Mouse (Mus musculus) hindlimb bud, embryonic 11.5 days (tissue): ENCODE measurements around the gene Abcc12.

Experiments used
- DNase-seq: peaks from one replicate; pipeline ENCODE4 v3.0.0-alpha.2; 2012; ENCODE audit warnings: low read depth, low spot score; ENCODE audit errors: extremely low spot score

The Abcc12 gene

GRCm38 (mm10) chr8:86580458-86580857 is at the start of gene Abcc12:
Gene Abcc12, minus strand, starts transcription at chr8:86580686.
- DNase-seq, result no peak

DNA sequence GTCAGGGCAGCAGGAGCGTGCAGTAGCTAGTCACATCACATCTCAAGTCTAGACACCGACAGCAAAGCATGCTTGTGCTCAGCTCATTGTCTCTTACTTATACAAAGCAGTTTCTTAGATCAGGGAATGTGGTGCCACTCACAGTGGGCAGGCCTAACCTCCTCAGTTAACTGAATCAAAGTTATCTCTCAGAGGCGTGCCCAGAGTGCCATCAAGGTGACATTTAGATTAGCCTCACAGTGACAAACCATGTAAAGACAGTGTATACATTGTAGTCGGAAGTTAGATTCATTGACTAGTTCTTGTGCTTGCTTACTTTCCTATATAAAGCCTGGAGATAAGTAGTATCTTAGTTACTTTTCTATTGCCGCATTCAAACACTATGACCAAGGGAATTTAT is 49.7 kb upstream of the Abcc12 start:
- no peak for DNase-seq

DNA sequence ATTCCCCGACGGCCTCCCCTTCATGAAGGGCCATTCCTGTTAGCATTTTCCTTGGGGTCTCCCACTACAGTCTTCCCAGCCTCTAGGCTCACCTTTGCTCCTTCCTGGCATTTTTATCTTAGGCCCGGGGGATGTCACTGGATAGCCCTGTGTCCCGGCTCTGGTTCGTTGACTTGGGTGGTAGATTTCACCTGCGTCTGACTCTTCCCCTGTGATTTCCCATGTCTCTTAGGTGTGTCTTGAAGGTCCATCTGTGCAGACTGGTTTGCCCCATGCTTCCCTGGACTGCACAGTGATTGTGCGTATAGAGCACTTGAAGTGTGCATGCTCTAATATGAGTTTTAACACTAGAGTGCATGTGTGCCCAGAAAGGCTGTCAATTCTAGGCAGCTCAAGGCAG is 44.4 kb upstream of the Abcc12 start:
- DNase-seq, result no peak

DNA sequence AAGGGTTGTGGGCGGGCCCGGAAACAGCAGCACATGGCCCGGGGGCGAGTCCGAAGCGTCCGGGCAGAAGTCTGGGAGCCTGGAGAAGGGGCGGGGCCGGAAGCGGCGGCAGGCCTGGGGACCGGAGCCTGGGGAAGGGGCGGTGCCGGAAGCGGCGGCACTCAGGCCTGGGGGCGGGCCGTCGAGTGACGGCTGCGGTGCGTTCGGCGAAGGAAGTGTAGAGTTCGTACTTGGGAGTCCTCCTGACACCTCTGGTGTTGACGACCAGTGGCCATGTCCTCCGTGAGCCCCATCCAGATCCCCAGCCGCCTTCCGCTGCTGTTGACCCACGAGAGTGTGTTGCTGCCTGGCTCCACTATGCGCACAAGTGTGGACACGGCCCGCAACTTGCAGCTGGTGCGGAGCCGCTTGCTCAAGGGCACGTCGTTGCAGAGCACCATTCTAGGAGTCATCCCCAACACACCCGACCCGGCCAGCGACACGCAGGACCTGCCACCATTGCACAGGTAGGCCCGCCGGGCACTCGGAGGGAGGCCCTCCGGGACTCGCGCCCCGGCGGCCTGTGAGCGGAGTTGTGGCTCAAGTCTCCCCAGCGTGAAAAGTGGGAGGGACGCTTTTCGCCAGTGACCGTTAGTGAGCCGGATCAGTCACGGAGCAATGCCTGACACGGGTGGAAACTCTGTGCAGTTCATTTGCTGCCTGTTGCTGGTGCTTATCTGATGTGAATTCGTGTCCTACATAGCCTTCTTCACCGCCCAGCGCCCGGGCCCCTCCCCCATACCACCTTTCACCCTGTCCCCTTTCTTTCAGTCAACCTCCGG is 43.6 kb upstream of the Abcc12 start, which contains the start of gene Lonp2:
Lonp2 (plus strand) TSS at position 133 of the 821 bp plus-strand sequence.
- peak; percentile 75 for DNase-seq

DNA sequence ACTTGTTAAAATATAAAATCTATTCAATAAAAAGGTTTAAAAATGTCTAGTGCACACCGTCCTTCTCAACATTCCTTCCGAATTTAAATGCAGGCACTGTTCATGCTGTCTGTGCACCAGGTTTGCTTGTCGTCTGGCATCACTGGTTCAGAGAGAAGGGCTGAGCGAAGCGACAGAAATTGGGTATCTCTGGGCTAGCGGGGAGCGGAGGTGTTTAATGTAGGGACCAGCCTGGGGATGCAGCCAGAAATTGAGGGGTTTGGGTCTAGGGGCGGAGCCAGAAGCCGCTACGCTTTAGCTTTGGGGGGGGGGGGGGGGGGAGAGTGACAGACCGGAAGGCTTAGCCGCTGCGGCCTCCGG is 43.0 kb upstream of the Abcc12 start:
- DNase-seq, result no peak

DNA sequence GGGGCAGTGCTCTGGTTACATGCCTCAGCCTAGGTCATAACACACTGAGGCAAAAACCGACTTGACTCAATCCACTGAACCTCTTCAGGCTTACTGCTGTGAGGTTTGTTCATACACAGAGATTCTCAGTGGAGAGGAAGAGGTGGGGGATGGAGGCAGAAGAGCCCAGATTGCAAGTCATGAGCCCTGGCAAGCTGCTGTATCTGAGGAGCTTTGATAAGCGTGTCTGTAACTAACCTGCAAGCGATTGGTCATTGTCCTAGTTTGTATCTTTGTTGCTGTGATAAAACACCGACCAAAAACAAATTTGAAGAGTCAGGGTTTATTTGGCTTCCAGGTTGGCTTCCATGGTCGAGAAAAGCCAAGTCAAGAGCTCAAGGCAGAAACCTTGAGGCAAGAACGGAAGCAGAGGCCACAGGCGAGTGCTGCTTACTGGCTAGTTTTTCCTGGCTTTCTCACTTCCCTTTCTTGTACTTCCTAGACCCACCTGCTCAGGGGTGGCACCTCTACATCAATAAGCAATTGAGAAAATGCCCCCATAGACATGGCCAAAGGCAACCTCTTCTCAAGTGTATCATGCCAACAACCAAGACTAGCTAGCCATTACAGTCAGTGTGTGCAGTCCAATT is 37.4 kb upstream of the Abcc12 start:
- no peak for DNase-seq

DNA sequence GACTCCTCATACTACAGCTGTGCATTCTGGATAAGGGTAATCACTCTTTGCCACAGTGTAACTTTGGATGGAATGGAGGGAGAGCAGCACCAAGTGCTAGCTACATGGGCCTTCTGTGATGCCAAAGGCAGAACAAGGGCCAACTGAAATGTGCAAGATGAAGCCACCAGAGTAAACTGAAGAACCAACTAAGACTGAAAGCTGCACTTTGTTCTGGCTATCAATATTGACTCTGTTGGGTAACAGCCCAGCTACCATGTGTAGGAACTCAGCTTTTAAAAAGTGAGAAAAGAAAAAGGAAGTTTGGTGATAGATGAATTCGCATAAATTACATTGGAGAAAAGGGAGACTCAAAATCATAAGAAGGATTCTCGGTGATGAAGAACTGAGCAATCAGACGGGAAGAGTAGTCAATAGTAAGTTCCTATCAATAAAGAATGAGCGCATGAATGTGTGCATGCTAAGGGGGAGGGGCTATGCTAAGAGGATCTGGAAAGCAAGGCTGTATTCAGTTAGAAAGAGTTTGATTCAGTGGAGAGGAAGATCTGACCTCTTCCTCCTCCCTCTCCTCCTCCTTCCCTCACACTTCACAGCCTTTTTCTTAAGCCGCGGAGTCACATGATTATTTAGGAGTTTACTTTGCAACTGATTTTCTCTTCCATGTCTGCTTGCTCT is 34.7 kb upstream of the Abcc12 start:
- DNase-seq, result no peak

DNA sequence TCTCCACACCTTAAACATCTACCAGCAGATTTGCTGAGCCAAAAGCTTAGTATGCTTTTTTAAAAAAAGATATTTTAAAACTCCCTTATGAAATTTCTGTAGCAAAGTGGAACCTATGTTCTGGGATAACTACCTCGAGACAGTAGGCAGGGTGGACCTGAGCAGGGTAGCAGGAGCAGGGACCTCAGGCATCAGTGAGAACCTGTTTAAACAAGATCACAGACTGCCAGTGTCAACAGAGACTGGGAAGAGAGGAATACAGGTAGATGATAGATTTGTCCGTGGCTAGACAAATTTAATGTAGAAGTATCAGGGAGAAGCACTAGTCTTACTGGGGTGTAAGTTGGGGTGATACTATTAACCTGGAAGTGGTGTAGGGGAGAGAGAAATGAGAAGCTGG is 33.3 kb upstream of the Abcc12 start:
- no peak for DNase-seq

- DNase-seq, result no peak
Measured at GRCm38 (mm10) chr8:86604676-86605075, 24.2 kb upstream of the Abcc12 start.

DNA sequence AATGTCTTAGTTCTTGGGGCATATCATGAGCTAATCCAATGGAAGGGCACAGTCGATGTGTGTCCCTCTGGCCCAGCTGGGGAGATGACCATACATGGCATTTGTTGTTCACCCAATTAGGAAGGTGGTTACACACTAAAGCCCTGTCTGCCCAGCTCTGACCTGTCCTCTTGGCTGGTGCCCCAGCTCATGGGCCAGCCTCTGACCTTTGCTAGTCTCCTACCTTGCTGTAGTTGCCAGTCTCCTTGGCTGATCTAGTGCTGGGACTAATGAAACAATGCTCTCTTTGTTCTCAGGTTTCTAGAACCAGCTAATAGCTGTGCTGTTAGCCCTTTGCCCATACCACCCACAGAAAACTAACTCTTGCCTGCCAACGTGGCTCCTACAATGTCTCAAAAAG is 22.7 kb upstream of the Abcc12 start:
- no peak for DNase-seq

- no peak for DNase-seq
Measured at GRCm38 (mm10) chr8:86600311-86600710, 19.8 kb upstream of the Abcc12 start.

DNA sequence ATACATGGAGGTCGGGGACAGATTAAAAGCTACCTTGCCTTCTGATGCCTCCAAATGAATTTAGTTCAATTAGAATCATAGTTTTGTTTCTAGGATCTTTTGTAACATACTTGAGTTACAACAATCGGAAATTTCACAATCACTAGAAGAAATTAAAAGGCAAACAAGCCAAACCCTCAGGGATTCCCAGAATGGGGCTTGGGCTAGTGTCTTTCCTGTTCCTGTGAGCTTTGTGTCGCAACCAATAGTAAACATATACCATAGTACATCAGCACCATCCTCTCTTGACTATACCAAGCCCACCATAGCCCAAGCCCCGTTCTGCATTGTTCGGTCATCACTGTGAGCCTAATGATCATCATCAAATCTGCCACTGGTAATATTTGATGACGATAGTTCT is 18.8 kb upstream of the Abcc12 start:
- DNase-seq, result no peak

- DNase-seq, result no peak
Measured at GRCm38 (mm10) chr8:86597681-86598080, 17.2 kb upstream of the Abcc12 start.

DNA sequence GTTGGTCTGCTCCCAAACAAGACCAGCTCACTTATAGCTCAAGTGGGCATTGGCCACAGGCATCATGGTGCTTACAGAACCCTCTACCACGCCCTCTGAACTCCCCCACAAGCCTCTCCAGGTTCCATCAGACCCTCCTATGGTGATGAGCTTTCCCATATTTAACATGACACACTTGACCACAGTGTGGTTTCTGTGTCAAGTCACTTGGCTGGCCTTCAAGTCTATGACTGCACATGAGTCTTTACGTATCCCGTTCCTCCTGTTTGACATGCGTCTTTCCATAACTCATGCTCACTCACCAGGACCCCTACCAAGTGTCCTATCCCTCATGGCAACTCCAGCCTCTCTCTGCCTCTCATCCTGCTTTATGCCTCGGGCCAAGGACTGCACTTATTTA is 15.2 kb upstream of the Abcc12 start:
- DNase-seq, result no peak

GRCm38 (mm10) chr8:86594159-86594796 is 13.8 kb upstream of the Abcc12 start:
- no peak for DNase-seq

- no peak for DNase-seq
Measured at GRCm38 (mm10) chr8:86593099-86593498, 12.6 kb upstream of the Abcc12 start.

- DNase-seq, result no peak
Measured at GRCm38 (mm10) chr8:86588338-86588737, 7.9 kb upstream of the Abcc12 start.

GRCm38 (mm10) chr8:86586642-86587041 is 6.2 kb upstream of the Abcc12 start:
- DNase-seq, result no peak

DNA sequence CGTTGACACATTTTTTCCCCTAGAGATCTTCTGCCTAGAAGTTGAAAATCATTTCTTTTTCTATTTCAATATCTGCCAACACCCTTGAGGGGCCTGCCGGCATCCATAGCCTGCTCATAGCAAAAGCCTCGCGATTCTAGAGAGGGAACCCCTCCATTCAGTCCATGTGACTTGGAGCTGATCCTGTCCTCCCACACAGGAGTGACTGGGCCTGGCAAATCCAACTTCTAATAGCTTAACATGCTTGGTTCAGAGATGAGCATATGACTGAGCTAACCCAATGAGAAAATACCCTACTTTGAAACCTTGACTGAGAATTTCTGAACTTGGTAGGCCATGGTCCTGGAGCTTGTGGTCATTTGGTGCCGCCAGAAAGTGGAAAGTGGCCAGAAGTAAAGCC is 5.6 kb upstream of the Abcc12 start:
- no peak for DNase-seq

- peak; percentile 56 for DNase-seq
Measured at GRCm38 (mm10) chr8:86585532-86585931, 5.0 kb upstream of the Abcc12 start.

DNA sequence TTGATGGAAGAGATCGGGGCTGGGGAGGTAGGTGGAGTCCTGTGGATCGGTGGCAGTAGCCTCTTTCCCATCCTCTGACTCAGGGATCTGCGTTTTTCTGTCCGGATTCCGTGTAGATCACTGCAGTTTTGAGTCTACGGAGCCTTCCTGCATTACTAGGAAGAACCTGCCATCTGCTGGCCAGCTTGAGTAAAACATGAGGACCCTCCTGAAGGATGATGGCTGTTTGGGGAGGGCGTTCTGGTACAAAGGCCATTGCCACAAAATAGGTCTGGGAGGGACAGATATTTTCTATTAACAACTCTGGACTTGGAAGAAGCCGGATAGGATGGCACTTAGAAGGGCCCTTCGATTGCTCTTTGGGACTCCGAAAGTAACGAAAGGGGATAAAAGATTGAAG is 4.6 kb upstream of the Abcc12 start:
- peak; percentile 86 for DNase-seq

DNA sequence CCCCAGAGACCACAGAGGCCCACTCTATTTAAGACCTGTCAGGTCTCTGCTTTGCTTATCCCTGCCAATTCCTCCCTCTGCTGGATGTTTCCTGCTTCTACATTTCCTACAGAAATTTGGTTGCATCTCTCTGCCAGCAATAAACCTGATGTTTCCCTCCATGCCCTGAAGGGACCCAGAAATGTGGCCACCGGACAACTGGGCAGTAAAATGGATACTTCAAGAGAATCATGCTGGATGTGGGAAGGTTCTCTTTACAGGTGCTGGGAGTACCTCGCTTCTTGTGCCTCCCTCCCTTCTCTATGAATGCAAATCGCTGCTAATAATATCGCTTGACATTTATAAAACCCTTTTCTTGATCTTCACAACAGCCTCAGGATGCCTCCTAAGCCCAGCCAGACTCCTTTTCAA is 1.4 kb upstream of the Abcc12 start:
- DNase-seq, result no peak
